Mouse (Mus musculus): ENCODE data around the gene Cmah.

DNA sequence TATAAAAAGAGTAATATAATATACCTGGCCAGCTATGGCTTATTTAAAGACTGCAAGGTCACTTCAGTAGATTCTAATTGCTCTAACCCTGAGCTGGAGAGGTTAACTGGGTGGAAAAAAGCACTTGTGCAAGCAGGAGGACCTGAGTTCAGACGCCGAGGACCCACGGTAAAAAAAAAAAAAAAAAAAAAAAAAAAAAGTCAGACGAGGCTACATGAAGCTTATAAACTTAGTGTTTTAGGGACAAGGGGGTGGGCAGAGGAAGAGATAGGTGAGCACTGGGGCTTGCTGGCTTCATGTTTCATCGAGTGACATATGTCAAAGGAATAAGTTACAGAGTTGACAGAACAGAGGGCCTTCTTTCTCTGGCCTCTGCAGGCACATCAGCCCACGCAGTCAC lies 121.4 kb downstream of the Cmah start:
- no peak for TF ChIP-seq CTCF (IDR thresholded peaks at IDR 0.05; ENCODE audit: insufficient read depth, low read length)
- no peak for TF ChIP-seq POLR2A (IDR thresholded peaks at IDR 0.05; ENCODE audit: borderline replicate concordance, extremely low read depth, low read depth, low read length)

Measured in lung, adult 2 months (tissue).